Mouse (Mus musculus) c-Kit-positive CD71-positive TER-119-positive erythroid progenitor cells, embryonic 14.5 days (primary cell): ENCODE measurements at regions not wholly inside any gene's neighbourhood (a gene's known extent, or its start where the extent isn't known, plus 50 kb on each side); places are given as distances from the start of the nearest gene placed in this dataset.
A peak's percentile ranks its signal among the peaks of the same experiment; 100 is the strongest.
"Not testable (repeated sequence)": the region's sequence is repeated elsewhere in the genome, so short reads cannot be mapped to it uniquely, and the experiment has no call there.

Experiments used
- DNase-seq: peaks from one replicate; pipeline ENCODE4 v3.0.0-alpha.2; 2013; ENCODE audit warnings: low spot score

DNA sequence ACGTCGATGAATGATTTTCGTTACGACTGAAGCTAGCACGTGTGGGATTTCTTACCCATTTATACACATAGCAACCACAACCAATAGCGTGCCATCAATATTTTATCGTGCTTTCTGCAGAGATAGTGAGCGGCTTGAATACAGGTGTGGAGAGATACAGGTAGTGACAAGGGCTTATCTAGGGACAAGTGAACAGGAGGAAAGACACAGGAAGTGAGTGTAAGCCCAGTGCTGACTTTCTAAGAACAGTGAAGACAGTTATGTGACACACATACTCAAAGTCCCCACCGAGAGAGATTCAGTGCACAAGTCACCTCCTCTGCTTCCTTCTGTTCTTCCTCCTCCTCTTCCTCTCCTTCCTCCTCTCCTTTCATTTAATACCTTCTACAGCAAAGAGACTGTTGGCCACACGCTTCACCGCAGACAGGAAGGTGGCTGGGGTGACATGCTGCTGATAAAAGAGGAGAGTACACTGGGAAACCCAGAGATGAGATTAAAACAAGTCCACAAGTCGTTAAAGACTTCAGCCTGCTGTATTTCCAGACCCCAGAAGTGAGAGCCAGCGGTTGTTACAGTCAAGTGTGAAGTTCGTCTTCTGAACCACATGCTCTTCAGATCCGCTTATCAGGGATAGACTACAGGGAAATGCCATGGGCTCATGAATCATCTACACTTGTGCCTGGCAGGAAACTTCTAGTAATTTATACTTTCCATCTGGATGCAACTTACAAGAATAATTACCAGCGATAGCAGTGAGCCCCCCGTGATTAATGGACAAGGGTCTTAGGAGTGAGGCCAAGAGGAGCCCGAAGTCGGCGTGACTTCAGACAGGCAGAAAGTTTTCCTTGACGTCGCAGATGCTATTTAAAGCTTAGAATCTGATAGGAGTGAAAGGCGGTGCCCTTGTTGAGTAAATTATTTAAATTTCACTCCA is 180.5 kb downstream of the Gxylt1 start:
- DNase-seq = no peak

DNA sequence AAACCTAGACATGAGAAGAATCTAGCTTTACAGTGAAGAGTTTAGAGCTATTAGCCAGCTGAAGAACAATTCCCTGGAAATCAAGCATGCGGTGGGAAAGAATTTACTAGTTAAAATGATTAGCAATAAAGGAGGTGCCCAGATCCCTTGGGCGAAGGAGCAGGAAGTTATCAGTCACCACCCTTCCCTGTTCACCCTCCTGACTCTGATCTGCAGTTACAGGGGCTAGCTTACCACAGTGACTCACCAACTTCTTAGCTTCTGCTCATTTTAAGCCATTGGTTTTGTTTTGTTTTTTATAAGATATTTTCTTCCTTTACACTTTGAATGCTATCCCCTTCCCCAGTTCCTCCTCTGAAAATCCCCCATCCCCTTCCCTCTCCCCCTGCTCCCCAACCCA is 183.6 kb downstream of the Gxylt1 start:
- DNase-seq = no peak

DNA sequence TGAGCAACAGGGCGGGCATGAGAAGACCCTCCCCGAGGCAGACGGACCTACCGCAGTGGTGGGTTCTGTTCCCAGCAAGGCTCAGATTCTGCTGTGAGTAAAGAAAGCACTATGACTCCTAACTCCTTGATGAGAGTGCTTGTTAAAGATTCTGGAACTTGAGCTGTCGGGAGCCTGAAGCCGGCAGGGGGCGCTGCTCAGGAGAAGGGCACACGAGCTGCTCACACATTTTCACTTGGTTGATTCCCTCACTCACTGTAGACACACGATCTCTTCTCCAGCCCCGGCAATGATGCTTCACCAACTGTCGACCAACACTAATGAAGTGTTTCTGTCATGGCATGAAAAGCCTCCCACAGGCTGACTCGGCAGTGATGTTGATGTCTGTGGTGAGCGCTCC is 185.6 kb downstream of the Gxylt1 start:
- DNase-seq = peak; percentile 32

DNA sequence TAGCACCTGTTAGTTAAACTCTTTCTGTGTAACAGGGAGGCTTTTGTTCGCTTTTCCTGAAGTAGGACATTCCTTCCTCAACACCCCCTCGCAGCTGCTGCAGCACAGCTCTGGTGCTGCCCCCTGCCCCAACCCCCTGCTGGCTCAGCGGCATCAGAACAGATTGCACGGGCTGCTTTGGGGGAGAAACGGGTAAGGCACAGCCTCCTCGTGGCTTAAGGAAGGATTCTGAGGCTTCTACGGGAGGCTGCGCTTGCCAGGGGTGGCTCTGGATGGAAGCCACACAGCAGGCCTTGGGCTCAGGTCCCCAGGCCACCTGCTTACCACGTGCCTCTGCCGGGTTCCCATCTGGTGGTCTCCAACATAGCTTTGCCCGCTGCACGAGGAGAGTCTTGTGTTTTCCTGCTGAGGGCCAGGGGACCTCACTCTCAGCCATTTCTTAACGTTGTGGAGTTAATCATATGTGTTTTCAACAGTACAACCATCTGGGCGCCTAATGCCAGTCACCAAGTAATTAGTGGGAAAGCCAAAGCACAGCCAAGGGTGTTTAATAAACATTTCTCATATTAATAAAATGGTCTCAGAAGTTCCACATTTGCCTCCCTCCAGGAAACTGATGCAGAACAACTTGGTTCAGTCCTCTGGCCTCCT is 189.9 kb downstream of the Gxylt1 start:
- DNase-seq = no peak

DNA sequence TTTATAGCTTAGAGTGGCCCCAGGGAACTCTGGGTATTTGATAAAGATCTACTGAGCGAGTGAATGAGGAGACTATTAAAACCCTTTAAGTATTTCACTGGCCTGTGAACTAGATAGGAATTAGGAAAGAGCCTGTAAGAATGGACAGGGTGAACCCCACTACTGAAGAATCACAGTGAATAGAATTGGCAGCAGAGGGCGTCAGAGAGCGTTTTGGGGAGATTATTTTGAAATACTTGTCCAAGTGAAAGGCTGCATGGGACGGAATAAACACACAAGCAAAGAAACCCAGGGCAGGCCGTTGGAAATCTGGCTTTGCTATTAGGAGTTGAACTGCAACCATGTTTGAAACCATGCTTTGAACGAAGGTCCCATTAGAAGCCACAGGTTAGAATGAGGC is 200.9 kb downstream of the Gxylt1 start:
- DNase-seq = no peak

DNA sequence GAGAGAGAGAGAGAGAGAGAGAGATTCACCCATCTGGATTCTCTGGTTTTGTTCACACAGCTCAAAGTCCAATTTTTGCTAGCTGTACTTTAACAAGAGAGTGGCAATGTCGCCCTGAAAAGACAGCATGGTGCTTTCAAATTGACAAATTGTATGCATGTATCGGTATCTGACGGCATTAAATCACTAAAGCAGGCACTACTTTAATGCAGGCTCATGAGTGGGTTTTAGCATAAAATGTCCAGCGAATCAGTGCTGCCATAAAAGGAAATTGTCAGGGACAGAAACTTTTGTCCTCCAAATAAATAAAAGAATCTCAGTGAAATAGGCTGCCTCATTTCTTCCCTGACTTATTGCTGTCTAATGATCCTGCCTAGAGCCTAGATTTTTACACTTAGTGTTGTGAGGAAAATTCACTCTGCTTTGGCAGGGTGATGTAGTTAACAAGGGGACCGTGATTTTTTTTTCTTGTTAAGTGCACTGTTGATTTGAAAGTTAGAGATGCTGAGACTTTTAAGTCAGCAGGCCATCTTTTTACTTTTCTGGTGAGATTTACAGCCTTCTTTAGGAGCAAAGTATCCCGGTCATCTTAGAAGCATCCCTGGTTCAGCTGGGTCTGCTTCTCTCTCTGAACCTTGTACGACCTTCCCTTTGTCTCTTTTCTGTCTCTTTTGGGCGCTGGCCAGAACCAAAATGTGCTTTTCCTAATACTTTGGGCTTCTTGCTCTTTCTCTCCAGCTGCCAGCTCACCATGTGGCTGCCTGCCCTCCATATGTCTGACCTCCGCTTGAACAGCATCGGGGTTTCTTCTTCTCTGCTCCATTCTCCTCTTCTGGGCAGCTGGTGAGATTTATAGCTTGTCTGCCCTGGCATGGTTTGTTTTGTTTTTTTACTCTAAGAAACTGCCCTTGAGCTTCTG is 212.5 kb downstream of the Gxylt1 start:
- no peak for DNase-seq

DNA sequence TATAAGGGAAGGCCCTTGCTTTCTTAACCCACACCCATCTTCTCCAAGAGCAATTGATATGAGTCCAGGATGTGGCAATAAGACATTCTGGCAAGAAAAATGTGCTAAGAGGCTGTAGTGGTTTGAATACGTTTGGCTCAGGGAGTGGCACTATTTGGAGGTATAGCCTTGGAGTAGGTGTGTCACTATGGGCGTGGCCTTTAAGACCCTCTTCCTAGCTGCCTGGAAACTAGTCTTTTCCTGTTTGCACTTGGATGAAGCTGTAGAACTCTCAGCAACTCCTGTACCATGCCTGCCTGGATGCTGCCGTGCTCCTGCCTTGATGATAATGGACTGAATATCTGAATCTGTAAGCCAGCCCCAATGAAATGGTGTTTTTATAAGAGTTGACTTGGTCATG is 221.5 kb downstream of the Gxylt1 start:
- no peak for DNase-seq

DNA sequence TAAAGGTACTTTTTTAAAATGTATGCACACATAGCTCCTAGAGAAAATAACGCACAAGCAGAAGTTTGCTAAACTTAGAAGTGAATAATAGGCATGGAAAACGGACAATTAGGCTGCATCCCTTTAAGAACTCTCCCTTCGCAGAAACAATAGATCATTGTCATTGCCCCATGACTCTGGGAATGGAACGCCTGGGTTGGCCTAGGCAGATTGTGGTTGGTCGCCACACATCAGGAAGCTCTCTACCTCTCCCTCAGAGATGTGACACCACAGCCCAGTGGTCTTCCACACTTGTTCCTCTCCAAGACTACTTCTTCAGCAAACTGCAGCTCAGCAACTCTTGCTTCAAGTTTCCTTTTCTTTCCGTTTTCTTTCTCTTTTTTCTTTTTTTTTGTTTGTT is 247.8 kb downstream of the Gxylt1 start:
- DNase-seq = no peak

DNA sequence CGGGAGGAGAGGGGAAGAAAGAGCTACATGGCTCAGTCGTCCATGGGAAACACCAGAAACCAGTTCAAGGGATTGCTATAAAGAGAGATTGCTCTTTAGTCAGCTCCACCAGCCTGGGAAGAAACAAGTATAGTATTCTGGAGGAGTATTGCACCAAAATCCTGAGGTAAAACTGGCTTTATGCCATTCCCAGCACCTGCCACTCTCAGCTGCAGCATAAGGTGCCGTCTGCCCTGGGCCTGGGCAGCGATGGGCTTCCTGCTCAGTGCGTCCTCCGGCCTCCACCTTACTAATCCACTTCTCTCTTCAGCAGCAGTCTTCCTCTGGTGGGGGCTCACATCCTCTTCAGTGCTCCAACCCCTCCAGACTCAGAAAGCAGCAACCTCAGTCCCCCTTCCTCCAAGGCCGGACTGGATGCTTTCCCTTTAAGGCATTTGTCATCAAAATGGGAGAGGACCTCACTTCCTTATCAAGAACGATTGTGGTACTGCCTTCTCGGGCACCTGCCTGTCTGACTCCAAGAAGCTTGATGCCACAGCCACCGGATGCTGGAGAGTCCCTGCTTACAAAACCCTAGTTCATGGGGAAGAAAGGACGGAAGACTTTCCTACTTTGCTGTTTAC is 248.4 kb downstream of the Gxylt1 start:
- DNase-seq = no peak

DNA sequence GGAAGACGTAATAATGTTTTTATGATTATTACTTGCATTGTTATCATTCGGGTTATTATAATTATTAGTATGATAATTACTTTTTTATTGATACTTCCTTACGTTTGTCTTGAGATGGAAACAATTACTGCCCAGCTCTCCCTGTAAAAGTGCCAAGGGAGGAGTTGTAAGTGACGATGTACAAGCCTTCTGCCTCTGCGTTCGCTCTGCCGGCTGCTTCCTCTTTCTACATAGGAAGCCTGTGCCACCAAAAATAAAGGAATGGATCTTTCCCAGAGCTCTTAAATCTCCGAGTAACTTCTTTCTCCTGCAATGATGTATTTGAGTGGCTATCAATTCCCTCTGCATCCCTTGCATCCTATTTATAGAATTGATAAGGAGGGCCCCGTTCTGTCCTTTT is 249.2 kb downstream of the Gxylt1 start:
- no peak for DNase-seq

DNA sequence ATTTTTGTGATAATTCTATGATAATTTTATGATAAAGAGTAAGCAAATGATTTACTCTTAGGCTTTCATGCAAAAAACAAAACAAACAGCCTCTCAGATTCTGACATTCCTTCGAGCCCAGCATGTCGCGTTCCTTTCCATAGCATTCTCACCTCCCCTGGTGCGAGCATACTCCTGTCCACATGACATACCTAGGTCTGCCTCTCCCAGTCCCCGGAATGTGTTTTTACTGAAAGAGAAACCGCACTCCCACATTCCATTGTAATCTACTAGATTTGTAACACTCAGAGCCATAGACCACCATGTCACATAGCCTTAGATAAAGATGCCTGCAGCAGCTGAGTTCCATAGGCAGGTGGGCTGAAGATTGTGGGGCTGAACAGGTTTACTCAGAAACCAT is 250.8 kb downstream of the Gxylt1 start:
- DNase-seq = no peak

DNA sequence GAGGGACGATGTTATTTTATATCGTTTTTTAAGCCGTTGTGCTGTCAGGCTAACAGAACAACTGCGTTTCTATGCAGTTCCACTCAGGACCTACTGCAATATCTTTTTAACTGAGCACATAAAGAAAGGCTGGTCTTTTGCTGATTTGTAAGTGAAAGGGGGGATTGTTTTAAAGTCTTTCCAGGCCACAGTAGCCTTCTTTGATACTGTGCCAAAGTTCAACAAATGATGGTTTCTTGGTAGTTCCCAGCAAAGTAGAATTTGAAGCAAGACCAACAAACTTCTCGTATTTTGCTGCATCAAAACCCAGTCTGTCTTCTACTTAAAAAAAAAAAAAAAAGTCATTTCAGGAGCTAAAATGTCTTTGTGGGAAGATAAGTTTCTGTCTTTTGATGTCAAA is 263.8 kb downstream of the Gxylt1 start:
- no peak for DNase-seq

DNA sequence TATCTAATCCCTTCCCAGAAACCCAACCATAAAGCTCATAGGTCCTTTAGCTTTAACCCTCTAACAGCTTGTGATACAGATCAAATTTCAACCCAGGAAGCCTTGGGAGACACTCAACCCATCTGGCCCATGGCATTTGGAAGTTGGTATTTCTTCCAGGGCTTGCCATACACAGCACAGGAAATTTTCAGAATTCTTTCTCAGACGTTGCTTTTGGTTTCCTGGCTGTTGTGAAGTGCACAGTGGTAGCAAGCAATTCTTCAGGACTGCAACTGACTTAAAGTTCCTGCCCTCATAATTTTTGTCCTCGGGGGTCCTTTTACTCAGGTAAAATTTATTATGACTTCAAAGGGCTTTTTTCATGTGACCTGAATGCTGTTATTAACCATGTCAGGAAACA is 264.4 kb downstream of the Gxylt1 start:
- no peak for DNase-seq

DNA sequence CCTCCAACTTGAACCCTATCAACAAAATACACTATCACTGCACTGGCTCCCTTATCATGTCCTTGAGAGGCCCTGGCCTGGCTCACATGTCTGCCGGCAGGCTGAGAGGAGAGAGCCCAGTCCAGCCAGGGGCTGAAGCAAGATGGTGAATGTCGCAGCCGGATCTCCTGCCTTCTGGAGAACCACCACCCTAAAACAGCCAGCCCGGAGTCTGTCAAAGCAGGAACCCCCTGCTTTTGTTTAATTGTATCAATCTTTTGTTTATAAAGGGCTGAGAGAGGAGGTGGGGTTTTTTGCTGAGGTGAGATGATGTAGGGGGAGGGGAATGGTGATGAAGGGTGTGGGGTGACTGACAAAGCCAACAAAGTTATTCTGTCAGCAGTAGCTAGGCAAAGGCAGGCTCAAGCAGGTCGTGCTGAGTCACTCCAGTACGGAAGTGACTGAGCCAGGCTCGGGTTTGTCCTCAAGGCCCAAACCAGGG is 269.2 kb downstream of the Gxylt1 start:
- DNase-seq = no peak

DNA sequence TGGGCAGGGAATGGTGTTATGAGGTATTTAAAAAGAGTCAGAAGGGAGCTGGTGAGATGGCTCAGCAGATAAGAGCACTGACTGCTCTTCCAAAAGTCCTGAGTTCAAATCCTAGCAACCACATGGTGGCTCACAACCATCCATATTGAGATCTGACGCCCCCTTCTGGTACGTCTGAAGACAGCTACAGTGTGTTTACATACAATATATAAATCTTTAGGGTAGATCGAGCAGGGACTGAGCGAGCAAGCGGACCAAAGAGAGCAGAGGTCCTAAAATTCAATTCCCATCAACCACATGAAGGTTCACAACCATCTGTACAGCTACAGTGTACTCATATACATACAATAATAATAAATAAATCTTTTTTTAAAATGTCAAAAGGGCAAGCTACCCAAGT is 269.8 kb downstream of the Gxylt1 start:
- not testable (repeated sequence) for DNase-seq

DNA sequence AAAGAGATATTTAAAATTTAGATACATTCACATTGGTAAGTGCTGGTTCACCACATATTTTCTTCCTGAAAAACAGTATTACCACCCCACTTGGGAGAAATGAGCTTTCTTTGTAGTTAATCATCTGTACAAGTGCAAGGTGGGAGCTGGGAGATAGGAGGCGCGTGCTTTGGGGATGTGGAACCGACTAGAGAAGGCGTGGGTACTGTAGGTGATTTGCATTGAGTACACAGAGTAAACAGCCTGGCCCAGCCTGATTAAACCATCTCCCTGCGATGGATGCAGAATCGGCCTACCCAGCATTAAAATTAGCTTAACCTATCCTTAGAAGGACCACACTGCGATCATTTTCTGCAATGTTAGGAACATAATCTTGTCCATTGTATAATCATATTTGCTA is 270.4 kb downstream of the Gxylt1 start:
- peak; percentile 28 for DNase-seq

DNA sequence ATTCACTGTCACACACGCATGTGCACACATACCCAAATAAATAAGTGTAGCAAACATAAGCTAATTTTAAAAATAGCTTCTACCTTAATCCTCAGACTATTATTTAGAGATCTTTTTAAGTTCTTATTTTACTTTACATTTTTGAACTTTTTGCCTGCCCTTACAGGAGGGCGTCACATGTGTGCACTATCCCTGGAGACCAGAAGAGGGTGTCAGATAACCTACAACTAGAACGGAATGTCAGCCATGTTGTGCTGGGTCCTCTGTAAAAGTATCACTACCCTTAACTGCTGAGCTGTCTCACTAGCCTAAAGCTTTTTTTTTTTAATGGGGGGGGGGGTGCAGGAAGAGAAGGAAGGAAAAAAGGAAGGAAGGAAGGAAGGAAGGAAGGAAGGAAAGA is 271.7 kb downstream of the Gxylt1 start:
- no peak for DNase-seq

DNA sequence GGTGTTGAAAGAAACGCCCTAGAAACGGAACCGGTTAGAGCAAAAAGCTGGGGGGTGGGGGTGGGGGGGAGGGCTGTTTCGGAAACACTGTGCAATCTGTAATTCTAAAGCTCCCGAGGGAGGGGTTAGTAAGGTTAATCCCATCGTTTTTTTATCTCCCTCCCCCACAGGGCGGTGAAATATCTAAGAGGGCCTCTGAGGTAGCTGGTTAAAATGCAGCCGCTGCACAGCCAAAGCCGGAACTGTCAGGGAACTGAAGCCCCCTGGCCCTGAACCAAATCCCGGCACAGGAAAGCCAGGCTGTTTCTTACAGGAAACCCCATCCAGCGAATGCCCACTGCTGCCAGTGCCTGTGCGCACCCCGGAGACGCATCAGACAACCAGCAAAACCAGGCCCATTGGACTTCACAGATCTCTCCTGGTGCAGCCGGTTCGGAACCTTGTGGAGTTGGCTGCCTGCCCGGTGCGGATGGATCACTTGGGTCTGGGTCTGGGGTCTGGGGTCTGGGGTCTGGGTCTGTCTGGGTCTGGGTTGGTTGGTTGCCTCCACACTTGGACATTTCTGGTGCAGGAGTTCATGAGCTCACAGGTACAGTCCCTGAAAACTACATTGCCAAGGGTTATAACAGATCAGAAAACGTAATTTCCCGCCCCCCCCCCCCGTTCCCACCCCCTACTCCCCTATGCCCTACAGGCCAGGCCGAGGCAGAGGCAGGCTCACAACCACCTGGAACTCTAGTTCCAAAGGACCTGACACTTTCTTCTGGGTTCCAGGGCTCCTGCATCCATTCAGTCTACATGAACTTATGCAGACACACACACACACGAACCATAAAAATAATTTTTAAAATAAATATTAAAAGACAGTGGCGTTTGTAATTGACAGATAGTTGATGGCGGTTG is 272.7 kb downstream of the Gxylt1 start:
- no peak for DNase-seq

DNA sequence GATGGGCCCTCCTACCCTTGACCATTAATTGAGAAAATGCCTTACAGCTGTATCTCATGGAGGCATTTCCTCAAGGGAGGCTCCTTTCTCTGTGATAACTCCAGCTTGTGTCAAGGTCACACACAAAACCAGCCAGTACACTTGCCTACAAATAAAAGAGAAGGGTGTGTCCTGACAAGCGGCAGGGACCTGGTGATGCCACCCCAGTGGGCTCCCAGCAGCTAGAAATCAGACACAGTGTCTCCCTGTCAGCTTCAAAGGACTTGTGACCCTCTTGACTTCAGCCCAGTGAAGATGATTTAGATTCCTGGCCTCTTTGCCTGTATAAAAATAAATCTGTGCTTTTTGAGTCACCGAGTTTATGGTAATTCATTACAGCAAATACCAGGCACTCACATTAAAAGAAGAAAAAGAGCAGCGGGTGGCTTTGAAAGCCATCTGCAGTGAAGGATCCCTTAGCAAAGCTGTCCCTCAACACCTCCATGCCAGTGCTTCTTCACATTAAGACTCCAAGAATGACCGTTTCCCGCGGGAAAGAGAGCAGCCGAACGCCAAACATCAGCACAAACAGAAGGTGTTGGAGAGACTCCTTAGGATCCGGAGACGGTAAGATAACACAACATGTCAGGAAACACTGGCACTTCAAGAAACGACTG is 273.5 kb downstream of the Gxylt1 start:
- DNase-seq = no peak

DNA sequence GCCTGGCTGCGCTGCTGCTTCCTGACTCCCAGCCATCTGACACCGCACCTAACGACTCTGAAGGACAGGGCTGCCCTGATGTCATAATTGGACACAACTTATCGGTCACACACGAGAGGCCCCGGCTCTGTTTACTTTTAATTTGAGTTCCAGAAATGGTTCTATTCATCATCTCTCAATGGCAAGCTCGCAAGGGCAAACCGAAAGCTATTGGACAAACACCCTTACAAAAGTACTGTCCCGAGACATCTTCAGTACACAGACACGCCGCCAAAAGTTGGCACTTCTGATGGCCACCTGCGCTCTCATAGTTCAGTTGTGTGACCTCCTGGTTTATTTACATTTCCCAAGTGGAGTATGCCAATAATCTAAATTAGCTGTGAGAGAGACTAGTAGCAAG is 274.9 kb downstream of the Gxylt1 start:
- no peak for DNase-seq
